In the genomic region with DNA sequence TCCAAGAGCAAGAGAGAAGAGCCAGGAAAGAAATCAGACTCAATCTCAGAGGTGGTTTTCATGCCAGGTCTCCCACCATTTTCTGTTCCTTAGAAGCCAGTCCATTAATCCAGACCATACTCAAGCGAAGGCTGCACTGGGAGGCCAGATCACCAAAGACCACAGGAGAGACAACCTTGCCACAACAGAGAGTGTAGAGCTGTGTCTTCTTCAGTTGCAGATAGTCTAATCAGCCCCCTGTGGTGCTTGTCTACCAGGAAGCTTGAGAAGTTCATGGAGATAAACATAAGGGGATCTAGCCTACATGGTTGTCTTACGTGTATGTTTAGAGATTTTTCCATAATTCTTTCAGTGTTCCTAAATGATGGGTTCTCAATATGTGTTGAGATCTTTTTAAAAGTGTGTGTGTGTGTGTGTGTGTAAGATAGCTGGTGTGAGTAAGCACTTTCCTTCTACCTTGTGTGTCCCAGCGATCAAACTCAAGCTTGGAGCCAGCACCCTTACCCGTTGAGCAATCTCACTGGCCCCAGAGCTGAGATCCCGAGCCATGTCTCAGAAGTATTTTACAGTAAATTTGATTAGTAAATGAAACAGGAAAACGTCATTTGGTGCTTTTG, we compare ENCODE assay signal across 28 mouse cellular contexts. TPM values are rescaled to one million over a fixed set of nuclear protein-coding genes. Genes with fewer than 3 reads are reported as not detected.
A peak's percentile ranks its signal among the peaks of the same experiment; 100 is the strongest.
DNase-seq lines count a peak whose midpoint lies in the region; ATAC-seq and TF ChIP-seq lines count a peak whose summit lies in the region.
"Had no signal": no experiment of that assay in that cellular context is flagged by ENCODE, and none has a peak within 500 bp of the region (broad histone marks: within the 10 kb centered on the region; RNA-seq: fewer than 3 reads in every experiment).

No protein-coding gene starts in this region.

- H3K4me2 ChIP-seq in lung, postnatal 0 days (replicated peaks; ENCODE audit: low read depth, low read length) = no peak overlapping the region
- H3K4me2 ChIP-seq in liver, embryonic 13.5 days = peak overlapping the region; percentile 69
- no peak overlapping the region for H3K4me2 ChIP-seq in kidney, embryonic 14.5 days (replicated peaks; ENCODE audit: low read depth, low read length)
- H3K4me2 ChIP-seq in forebrain, embryonic 11.5 days (ENCODE audit: low read depth, low read length, severe bottlenecking) = no peak overlapping the region
- H3K4me2 ChIP-seq: heart, embryonic 13.5 days; hindbrain, embryonic 15.5 days; limb, embryonic 15.5 days had no signal

- H3K4me3 ChIP-seq in lung, postnatal 0 days (ENCODE audit: low read depth, low read length) = no peak overlapping the region
- peak overlapping the region; percentile 51 for H3K4me3 ChIP-seq in erythroblast, embryonic 14.5 days (replicated peaks)
- H3K4me3 ChIP-seq in liver, embryonic 13.5 days (replicated peaks) = peak overlapping the region; percentile 27
- H3K4me3 ChIP-seq in kidney, embryonic 14.5 days (ENCODE audit: low read length) = no peak overlapping the region
- no peak overlapping the region for H3K4me3 ChIP-seq in forebrain, embryonic 11.5 days (ENCODE audit: low read depth, low read length)
- H3K4me3 ChIP-seq: heart, embryonic 13.5 days; hindbrain, embryonic 10.5 days; hindbrain, embryonic 15.5 days; limb, embryonic 10.5 days; limb, embryonic 15.5 days had no signal

- TF ChIP-seq EP300 in lung, postnatal 0 days (IDR thresholded peaks at IDR 0.05) = no peak

- peaks cover 53% of the 10 kb centered on the region for H3K36me3 ChIP-seq in lung, postnatal 0 days (ENCODE audit: insufficient read depth, low read length)
- H3K36me3 ChIP-seq in erythroblast, embryonic 14.5 days (ENCODE audit: control insufficient read depth) = peaks cover 95% of the 10 kb centered on the region
- H3K36me3 ChIP-seq in liver, embryonic 13.5 days = peaks cover 65% of the 10 kb centered on the region
- peaks cover 59% of the 10 kb centered on the region for H3K36me3 ChIP-seq in kidney, embryonic 14.5 days (ENCODE audit: control insufficient read depth, insufficient read depth, low read length)
- no peaks in the 10 kb centered on the region for H3K36me3 ChIP-seq in forebrain, embryonic 11.5 days (ENCODE audit: control insufficient read depth, insufficient read depth, low read length)

- peak overlapping the region; percentile 43; the same call in 1 of the 2 replicates for H3K27ac ChIP-seq in lung, postnatal 0 days (ENCODE audit: low read length)
- peak overlapping the region; percentile 96 for H3K27ac ChIP-seq in liver, embryonic 13.5 days
- H3K27ac ChIP-seq in kidney, embryonic 14.5 days (ENCODE audit: low read depth, low read length) = no peak overlapping the region
- H3K27ac ChIP-seq in forebrain, embryonic 11.5 days (ENCODE audit: low read depth, low read length) = no peak overlapping the region
- H3K27ac ChIP-seq: heart, embryonic 13.5 days; hindbrain, embryonic 10.5 days; hindbrain, embryonic 15.5 days; limb, embryonic 10.5 days; limb, embryonic 15.5 days had no signal

- H3K27me3 ChIP-seq in lung, postnatal 0 days (replicated peaks; ENCODE audit: insufficient read depth, low read length) = no peaks in the 10 kb centered on the region
- peaks cover 6% of the 10 kb centered on the region; the same call in 1 of the 2 replicates for H3K27me3 ChIP-seq in erythroblast, embryonic 14.5 days (ENCODE audit: control insufficient read depth)
- no peaks in the 10 kb centered on the region; the same call in 1 of the 2 replicates for H3K27me3 ChIP-seq in liver, embryonic 13.5 days
- H3K27me3 ChIP-seq in kidney, embryonic 14.5 days (ENCODE audit: control insufficient read depth, insufficient read depth, low read length) = no peaks in the 10 kb centered on the region
- H3K27me3 ChIP-seq in forebrain, embryonic 11.5 days (ENCODE audit: control insufficient read depth, insufficient read depth, low read length) = no peaks in the 10 kb centered on the region
- H3K27me3 ChIP-seq: heart, embryonic 13.5 days; hindbrain, embryonic 15.5 days; limb, embryonic 15.5 days had no signal

- 90% methylated on average over 6 of the region's 6 CpGs for WGBS in lung, postnatal 0 days
- 29% methylated on average over 6 of the region's 6 CpGs for WGBS in liver, embryonic 13.5 days (ENCODE audit: insufficient replicate concordance)
- 92% methylated on average over 6 of the region's 6 CpGs for WGBS in kidney, embryonic 14.5 days
- WGBS in forebrain, embryonic 11.5 days = 89% methylated on average over 6 of the region's 6 CpGs

- no peak for DNase-seq in lung, postnatal 0 days (ENCODE audit: low spot score)
- DNase-seq in lung, adult 18-20 months = no peak
- DNase-seq in liver, embryonic 13.5 days = peak; percentile 52
- DNase-seq in urinary bladder, postnatal 25 days (ENCODE audit: low spot score) = no peak
- DNase-seq in forebrain, embryonic 11.5 days (ENCODE audit: low spot score) = no peak
- DNase-seq: adrenal gland, postnatal 25 days; cerebellum, adult 2 months; cerebellum, postnatal 14 days; gastrocnemius, postnatal 25 days; heart, adult 11 months; heart, postnatal 10 days; kidney, adult 11 months; lung, postnatal 4 days; right cerebral cortex, adult 18-20 months; thymus, adult 2 months; thymus, postnatal 36 days had no signal

- H3K9ac ChIP-seq in lung, postnatal 0 days (replicated peaks; ENCODE audit: low read depth) = no peak overlapping the region
- H3K9ac ChIP-seq in liver, embryonic 13.5 days = peak overlapping the region; percentile 59
- no peak overlapping the region for H3K9ac ChIP-seq in kidney, embryonic 14.5 days (ENCODE audit: low read depth, low read length)
- H3K9ac ChIP-seq in forebrain, embryonic 11.5 days (ENCODE audit: low read length) = no peak overlapping the region
- H3K9ac ChIP-seq: heart, embryonic 13.5 days; hindbrain, embryonic 15.5 days; limb, embryonic 15.5 days had no signal

- no peaks in the 10 kb centered on the region for H3K9me3 ChIP-seq in lung, postnatal 0 days (ENCODE audit: low read length)
- peaks cover 3% of the 10 kb centered on the region for H3K9me3 ChIP-seq in erythroblast, embryonic 14.5 days (ENCODE audit: control insufficient read depth, low read length)
- no peaks in the 10 kb centered on the region for H3K9me3 ChIP-seq in liver, embryonic 13.5 days (replicated peaks)
- H3K9me3 ChIP-seq in kidney, embryonic 14.5 days (ENCODE audit: control insufficient read depth, low read length) = no peaks in the 10 kb centered on the region
- H3K9me3 ChIP-seq in forebrain, embryonic 11.5 days (ENCODE audit: control insufficient read depth, low read length) = no peaks in the 10 kb centered on the region
- H3K9me3 ChIP-seq: heart, embryonic 13.5 days; hindbrain, embryonic 10.5 days; hindbrain, embryonic 15.5 days; limb, embryonic 10.5 days; limb, embryonic 15.5 days had no signal

- H3K4me1 ChIP-seq in lung, postnatal 0 days (ENCODE audit: insufficient read depth, low read depth, low read length) = peaks cover 3% of the 10 kb centered on the region; the same call in 1 of the 2 replicates
- H3K4me1 ChIP-seq in erythroblast, embryonic 14.5 days (ENCODE audit: control insufficient read depth) = peaks cover 81% of the 10 kb centered on the region
- H3K4me1 ChIP-seq in liver, embryonic 13.5 days (replicated peaks) = peaks cover 71% of the 10 kb centered on the region
- peaks cover 9% of the 10 kb centered on the region; the same call in 1 of the 2 replicates for H3K4me1 ChIP-seq in kidney, embryonic 14.5 days (ENCODE audit: control insufficient read depth, insufficient read depth, low read length)
- H3K4me1 ChIP-seq in forebrain, embryonic 11.5 days (replicated peaks; ENCODE audit: control insufficient read depth, insufficient read depth, low read length) = no peaks in the 10 kb centered on the region
- H3K4me1 ChIP-seq: hindbrain, embryonic 15.5 days had no signal

- no peak for ATAC-seq in lung, postnatal 0 days
- peak; percentile 56 for ATAC-seq in liver, embryonic 13.5 days (ENCODE audit: low read depth)
- 0 out of 2 replicates have a peak, but pooled peaks have one; percentile 11 for ATAC-seq in megakaryocyte progenitor cell, adult 5-6 weeks (replicated peaks; ENCODE audit: poor library complexity)
- no peak for ATAC-seq in kidney, embryonic 14.5 days (ENCODE audit: low FRiP score, low TSS enrichment)
- no peak for ATAC-seq in forebrain, embryonic 11.5 days (replicated peaks; ENCODE audit: low FRiP score)
- ATAC-seq: CD4-positive, CD25-positive, alpha-beta regulatory T cell, adult 4 months; forebrain, embryonic 14.5 days; inflammation-experienced regulatory T-cells, adult 6 months; midbrain, embryonic 16.5 days had no signal

- no peak for TF ChIP-seq CTCF in lung, postnatal 0 days (IDR thresholded peaks at IDR 0.05)

RNA-seq across cellular contexts. Expression of a gene that starts 15.8 kb away (rescaled TPM):
- polyA plus RNA-seq in lung, postnatal 0 days (2015; fragmentation: Nextera tagmentation; extraction: Ambion mirVana) = 6.8 and 9.3 TPM in 2 replicates
- 2.4 and 2.6 TPM in 2 replicates for polyA plus RNA-seq in erythroblast, embryonic 14.5 days (2012)
- 6.2 and 7.3 TPM in 2 replicates for polyA plus RNA-seq in liver, embryonic 13.5 days (2015; fragmentation: Nextera tagmentation; extraction: Ambion mirVana)
- total RNA-seq in megakaryocyte progenitor cell, adult 5-6 weeks (2015) = 11.3 and 11.7 TPM in 2 replicates
- 8.8 and 14.4 TPM in 2 replicates for total RNA-seq in megakaryocyte progenitor cell, adult 5-6 weeks (2017)
- polyA plus RNA-seq in kidney, embryonic 14.5 days (2014; fragmentation: Nextera tagmentation; extraction: Ambion mirVana) = 7.7 and 11.3 TPM in 2 replicates
- polyA plus RNA-seq in forebrain, embryonic 11.5 days (2014; fragmentation: Nextera tagmentation; extraction: Ambion mirVana) = 3.6 and 4.9 TPM in 2 replicates

Comparison
In these comparisons a context has a peak if more than half of its experiments do, and no peak if none do; other contexts are left out.
1. ATAC-seq: peak in liver, embryonic 13.5 days (single experiment) and megakaryocyte progenitor cell, adult 5-6 weeks (single experiment); none in lung, postnatal 0 days (single experiment), kidney, embryonic 14.5 days (single experiment) and forebrain, embryonic 11.5 days (single experiment).
2. H3K27ac ChIP-seq: peak in lung, postnatal 0 days (single experiment) and liver, embryonic 13.5 days (single experiment); none in kidney, embryonic 14.5 days (single experiment) and forebrain, embryonic 11.5 days (single experiment).
3. H3K4me3 ChIP-seq: peak in erythroblast, embryonic 14.5 days (single experiment) and liver, embryonic 13.5 days (single experiment); none in lung, postnatal 0 days (single experiment), kidney, embryonic 14.5 days (single experiment) and forebrain, embryonic 11.5 days (single experiment).